Mouse (Mus musculus) embryo, embryonic 10.5 days (tissue): ENCODE measurements at regions not wholly inside any gene's neighbourhood (a gene's known extent, or its start where the extent isn't known, plus 50 kb on each side); places are given as distances from the start of the nearest gene placed in this dataset.

Source experiments
- DNase-seq: peaks from one replicate; pipeline ENCODE4 v3.0.0-alpha.2; 2015; ENCODE audit warnings: low spot score

DNA sequence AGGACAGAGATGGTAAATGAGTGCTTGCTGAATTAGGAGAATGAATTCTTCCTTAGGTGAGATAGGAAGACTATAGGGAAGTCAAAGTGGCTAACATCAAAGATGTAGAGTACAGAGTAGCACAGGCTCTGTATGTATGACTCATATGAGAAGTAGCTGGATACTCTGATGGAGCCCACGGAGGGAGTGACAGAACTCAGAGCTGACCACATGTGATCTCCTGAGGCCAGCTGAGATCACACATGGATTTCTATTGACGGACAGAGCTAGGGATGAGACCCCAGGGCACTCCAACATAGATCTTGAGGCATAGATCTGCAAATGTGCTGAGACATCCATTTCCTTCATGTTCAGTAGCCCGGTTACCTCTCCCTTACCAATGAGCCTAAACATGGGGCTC lies 66.0 kb downstream of the Cops8 start:
- DNase-seq = no peak

DNA sequence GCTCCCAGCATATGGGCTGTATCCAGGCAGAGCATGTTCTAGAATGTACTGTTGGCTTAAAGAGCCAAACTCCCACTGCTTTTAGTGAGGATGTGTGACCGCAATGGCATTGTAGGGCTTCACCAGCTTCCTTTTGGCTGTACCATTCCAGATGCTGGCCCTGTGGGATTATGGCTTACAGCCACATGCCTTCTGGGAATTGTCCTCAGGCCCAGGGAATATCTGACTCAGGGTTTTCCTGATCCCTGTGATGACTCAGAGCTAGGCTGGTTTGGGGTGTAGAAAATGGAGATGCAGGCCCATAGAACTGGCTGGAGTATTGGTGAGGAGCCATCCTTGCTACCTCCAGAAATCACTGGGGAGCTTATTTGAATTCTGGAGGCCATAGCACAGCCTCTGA lies 66.5 kb downstream of the Cops8 start:
- DNase-seq = no peak

- DNase-seq = no peak
Observed at GRCm38 (mm10) chr1:90670346-90670745, 67.6 kb downstream of the Cops8 start.

DNA sequence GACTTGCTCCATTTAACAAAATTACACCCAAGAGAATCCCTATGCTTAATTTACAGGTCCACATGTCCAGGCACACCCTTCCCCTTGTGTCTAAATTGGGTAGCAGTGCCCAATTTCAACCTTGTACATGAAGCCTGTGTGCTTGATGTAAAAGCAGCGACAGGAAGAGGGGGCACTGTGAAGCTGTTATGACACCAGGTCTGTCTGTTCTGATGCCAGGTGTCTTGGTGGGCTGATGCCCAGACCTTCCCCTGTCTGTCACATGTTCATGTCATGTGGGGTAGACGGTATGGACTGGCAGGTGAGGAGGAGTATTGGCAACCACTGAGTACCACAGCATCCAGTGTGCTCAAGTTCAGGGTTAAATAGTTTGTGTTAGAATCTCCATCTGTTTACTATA lies 71.0 kb downstream of the Cops8 start:
- DNase-seq = no peak

DNA sequence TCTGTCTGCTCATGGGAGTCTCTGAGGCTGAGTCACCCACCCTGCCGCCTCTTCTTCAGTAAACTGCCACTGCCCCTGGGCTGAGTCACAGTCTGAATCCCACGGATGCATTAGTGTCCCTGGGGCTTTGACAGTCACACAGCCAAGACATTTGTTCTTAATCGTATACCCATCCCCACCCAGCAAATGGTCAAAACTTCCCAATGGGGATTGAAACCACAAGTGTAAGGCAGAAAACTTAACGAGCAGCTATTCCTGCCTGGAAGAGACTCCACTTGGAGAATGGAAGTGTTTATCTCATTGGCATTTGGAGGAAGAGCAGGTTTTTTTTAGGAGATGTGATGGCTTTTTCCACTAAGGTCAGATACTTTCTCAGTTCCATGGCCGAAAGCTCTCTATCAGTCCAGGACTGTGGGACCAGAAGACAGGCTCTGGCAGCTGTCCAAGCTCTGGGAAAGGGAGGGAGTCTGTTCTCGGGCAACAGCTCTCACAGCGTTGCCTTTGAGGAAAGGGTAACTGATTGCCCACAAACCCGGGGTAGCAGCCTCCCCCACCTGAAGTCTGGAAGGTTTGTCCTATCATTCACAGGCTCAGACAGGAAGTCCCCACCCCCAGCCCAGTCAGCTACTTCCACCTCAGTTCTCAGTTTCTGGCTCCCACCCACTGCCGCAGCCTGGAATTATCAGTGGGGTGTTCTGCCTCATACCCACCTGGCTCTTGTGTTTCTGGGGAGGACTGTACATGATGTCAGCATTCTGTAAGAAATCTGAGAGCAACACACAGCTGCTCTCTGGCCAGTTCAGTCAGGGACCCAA lies 73.6 kb downstream of the Cops8 start:
- no peak for DNase-seq

DNA sequence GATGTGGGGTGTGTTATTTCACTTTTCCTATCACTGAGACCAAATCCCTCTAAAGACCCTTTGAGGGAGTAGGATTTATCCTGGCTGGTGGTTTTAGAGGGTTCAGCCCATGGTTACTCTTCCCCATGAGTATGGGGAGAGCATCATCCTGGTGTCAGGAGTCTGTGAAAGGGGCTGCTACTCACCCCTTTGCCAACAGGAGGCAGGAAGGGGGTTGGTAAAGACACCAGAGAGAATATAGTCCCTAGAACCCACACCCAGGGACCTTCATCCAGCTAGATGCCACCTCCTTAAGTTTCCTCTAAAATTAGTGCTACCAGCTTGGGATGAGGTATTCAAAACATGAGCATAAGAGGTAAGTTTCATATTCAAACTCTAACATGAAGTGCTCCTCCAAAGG lies 74.4 kb downstream of the Cops8 start:
- no peak for DNase-seq

- DNase-seq = no peak
Observed at GRCm38 (mm10) chr1:90677651-90678201, 74.9 kb downstream of the Cops8 start.

DNA sequence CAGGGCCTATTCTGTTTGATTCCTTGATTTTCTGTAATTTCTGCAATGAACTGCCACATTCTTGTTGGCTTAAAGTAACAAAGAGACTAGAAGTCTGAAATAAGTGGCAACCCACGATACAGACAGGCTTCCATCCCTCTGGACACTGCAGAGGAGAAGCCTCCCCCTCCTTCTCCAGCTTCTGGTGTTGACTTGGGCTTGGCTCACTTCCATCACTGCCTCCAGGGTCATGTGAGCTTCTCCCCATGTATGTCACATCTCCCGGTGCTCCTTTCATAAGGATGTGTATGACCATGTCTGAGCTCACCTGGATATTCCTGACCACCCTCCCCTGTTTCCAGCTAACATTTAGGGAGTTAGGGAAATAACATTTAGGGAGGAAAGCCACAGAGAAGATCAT lies 75.6 kb downstream of the Cops8 start:
- no peak for DNase-seq

DNA sequence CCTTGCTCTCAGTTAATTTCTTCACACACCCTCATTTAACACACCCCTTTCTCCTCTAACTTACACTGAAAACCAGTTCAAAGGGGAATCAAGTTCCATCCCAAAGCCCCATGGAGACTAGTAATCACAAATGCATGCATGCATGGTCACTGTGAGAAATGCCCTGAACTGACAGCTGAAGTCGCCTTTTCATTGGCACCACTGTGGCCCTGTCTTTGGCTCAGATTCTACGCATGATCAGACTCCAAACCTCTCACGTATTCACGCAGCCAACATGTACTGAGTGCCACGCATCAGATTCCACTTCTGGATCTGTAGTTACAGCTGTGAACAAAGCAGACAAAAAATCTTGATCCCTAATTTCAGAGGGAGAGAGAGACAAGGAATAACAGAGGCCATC lies 85.3 kb downstream of the Cops8 start:
- DNase-seq = no peak

- DNase-seq = peak; percentile 42
Observed at GRCm38 (mm10) chr1:90690591-90691116, 87.9 kb downstream of the Cops8 start.

DNA sequence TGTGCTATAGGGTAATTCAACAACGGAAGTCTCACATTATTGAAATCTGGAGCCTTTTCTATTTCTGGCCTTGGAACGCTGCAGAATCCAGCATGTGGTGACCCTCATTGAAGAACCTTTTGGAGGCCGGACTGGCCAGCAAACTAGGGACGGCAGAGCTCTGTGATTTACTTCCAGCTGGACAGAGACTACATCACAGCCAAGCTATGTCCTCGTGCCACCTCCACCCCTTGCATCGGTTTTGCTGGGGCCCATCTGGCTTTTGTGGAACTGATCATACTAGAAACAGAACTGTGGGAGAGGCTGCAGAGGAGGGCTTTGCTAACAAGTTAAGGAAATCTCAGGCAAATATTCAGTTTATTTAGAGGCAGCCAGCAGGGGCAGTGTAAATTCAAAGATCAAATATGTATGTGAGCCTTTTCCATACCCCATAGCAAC lies 88.4 kb downstream of the Cops8 start:
- DNase-seq = no peak

GRCm38 (mm10) chr1:90692851-90693250 lies 90.1 kb downstream of the Cops8 start:
- no peak for DNase-seq

DNA sequence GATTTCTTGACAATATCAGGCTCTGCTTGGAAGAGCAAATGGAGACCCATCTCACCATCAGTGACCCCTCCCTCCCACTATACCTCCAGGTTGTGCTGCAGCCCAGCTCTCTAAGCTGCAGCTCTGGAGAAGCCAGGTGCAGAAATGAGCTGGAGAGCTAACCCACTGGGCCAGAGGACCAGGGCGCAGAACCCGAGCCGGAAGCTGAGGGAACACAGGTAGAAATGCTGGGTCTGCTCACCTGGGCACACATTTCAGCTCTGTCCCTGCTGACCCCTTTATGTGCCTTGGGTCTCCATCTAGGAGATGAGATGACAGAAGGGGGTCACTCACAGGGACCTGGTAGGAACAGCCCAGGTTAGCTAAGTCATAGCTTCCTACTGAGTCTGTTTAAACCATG lies 92.0 kb downstream of the Cops8 start:
- no peak for DNase-seq

DNA sequence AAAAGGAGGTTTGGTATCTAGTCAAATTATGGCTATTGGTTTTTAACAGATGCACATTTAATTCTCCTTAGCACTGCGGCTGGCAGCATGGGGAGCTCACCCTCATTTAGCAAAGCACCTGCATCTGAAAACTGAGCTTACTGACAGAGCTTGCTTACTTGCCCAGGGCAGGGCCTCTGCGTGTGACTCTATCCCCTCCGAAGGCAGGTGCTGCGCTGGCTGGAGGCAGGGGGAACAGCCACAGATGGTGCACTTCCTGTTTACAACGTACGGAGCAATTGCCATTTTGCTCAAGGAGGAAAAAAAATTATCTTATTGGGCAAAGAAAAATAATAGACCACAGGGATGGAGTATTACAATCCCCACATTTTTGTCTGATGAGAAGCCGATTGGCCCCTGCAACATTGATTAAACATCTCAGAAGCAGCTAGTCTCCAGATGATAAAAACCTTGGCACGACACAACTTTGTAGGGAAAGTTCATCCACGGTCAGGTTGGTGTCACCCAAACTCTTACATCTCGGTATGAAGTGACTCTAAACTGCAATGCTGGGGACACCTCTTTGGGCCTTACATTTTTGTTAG lies 92.5 kb downstream of the Cops8 start:
- DNase-seq = no peak

- no peak for DNase-seq
Observed at GRCm38 (mm10) chr1:90696000-90696399, 93.2 kb downstream of the Cops8 start.

GRCm38 (mm10) chr1:90697056-90697596 lies 94.3 kb downstream of the Cops8 start:
- no peak for DNase-seq

DNA sequence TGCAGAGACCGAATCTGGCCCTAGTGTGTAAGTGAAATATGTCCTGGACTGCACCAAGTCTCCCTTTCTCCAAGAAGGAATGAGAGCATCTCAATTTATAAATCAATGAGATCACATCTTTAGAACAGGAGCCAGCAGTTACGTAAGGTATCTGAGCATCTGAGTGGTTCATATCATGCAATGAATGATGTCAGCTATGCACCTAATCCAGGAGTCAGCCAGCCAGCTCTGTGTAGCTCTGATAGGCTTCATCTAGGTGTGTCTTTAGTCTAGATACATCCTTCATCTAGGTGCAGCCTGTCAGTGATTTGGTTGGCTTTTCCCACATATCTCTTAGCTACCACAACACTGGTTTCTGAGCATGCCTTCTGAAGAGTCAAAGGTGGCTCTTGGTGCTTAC lies 95.8 kb downstream of the Cops8 start:
- DNase-seq = no peak

DNA sequence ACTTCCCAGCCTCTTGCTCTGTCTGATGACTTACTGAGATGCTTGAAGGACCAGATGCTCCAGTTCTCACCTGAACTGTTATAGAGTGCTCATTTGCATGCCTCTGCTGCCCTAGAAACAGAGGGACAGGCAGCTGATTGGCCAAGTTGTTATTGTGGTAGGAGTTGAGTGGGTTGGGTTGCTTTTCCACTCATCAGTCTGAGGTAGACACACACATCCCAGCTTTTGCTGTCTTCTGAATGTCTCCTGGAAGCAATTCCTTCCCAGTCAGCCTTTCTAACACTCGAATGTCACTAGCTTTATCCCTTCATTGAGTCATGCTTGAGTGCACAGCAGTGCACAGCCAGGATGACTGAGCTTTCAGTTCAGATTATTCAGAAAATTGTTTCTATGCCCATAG lies 99.0 kb downstream of the Cops8 start:
- DNase-seq = no peak

- DNase-seq = no peak
Observed at GRCm38 (mm10) chr1:90706391-90706790, 103.6 kb downstream of the Cops8 start.

DNA sequence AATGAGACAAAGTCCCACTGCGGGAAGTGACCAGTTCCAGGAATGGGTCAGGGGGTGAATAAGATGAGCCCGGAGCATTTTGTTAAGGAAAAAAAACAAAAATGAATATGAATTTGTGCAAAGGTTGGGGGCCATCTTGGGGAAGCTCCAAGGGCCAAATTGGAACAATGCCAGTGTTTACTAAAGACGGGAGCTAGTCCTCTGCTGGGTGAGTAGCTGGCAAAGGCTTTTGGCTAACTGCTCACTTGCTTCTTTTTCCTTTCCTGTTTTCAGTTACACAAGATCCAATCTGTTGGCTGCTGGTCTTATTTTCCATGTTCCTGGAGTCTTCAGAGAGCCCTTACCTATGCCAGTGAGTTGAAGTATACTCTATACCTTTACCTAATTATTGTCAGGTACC lies 107.0 kb downstream of the Cops8 start:
- no peak for DNase-seq

- no peak for DNase-seq
Observed at GRCm38 (mm10) chr1:90710566-90710965, 107.8 kb downstream of the Cops8 start.

GRCm38 (mm10) chr1:90711103-90711502 lies 108.3 kb downstream of the Cops8 start:
- DNase-seq = no peak
